ENCODE assay signal across 11 mouse cellular contexts in the genomic region with DNA sequence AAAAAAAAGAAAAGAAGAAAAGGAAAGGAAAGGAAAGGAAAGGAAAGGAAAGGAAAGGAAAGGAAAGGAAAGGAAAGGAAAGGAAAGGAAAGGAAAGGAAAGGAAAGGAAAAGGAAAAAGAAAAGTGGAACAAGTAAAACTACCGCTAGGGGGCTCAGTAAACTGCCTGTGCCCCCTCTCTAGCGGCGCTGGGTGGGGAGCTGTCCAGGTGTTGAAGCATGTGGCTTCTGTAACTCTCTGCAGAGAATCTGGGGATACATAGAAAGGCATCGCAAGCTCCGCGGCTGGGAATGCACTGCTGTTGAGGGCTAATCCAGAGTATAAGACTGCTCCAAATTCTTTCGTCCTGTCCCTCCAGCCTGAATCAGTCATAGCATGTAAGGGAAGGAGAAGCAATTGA.
A peak's percentile ranks its signal among the peaks of the same experiment; 100 is the strongest.
DNase-seq lines count a peak whose midpoint lies in the region; ATAC-seq lines count a peak whose summit lies in the region.
"Had no signal": no experiment of that assay in that cellular context is flagged by ENCODE, and none has a peak within 500 bp of the region (broad histone marks: within the 10 kb centered on the region; RNA-seq: fewer than 3 reads in every experiment).

No protein-coding gene starts in this region.

- H3K9ac ChIP-seq in heart, embryonic 12.5 days, result no peak overlapping the region
- no peak overlapping the region for H3K9ac ChIP-seq in midbrain, embryonic 16.5 days (ENCODE audit: low read depth, low read length)
- H3K9ac ChIP-seq: liver, embryonic 13.5 days had no signal

- H3K27ac ChIP-seq in heart, embryonic 12.5 days (ENCODE audit: poor library complexity, severe bottlenecking), result no peak overlapping the region
- H3K27ac ChIP-seq in midbrain, embryonic 10.5 days (replicated peaks), result no peak overlapping the region
- H3K27ac ChIP-seq in midbrain, embryonic 16.5 days (ENCODE audit: low read length), result no peak overlapping the region
- H3K27ac ChIP-seq: liver, embryonic 13.5 days had no signal

- H3K4me1 ChIP-seq in heart, embryonic 12.5 days (replicated peaks), result no peaks in the 10 kb centered on the region
- H3K4me1 ChIP-seq in midbrain, embryonic 10.5 days, result peaks cover 5% of the 10 kb centered on the region; the same call in 1 of the 2 replicates
- no peaks in the 10 kb centered on the region for H3K4me1 ChIP-seq in midbrain, embryonic 16.5 days (ENCODE audit: control insufficient read depth, insufficient read depth, low read length)
- H3K4me1 ChIP-seq: liver, embryonic 13.5 days had no signal

- ATAC-seq in heart, embryonic 12.5 days (ENCODE audit: insufficient number of reproducible peaks, low FRiP score), result no peak
- no peak for ATAC-seq in midbrain, embryonic 16.5 days

- peak; percentile 77 for DNase-seq in heart, adult 11 months
- DNase-seq in midbrain, embryonic 10.5 days (ENCODE audit: low spot score), result peak; percentile 16
- peak; percentile 71 for DNase-seq in embryo, embryonic 11 days
- peak; percentile 68 for DNase-seq in retina, embryonic 14.5 days (ENCODE audit: low spot score)
- no peak for DNase-seq in gastrocnemius, postnatal 25 days
- no peak for DNase-seq in heart, postnatal 4 days
- DNase-seq: liver, embryonic 13.5 days; right cerebral cortex, postnatal 25 days; thymus, postnatal 14 days had no signal

- no peaks in the 10 kb centered on the region for H3K27me3 ChIP-seq in heart, embryonic 12.5 days (replicated peaks)
- no peaks in the 10 kb centered on the region for H3K27me3 ChIP-seq in midbrain, embryonic 10.5 days (ENCODE audit: low read depth, poor library complexity, severe bottlenecking)
- H3K27me3 ChIP-seq in midbrain, embryonic 16.5 days (ENCODE audit: control insufficient read depth, insufficient read depth, low read depth, low read length), result no peaks in the 10 kb centered on the region
- H3K27me3 ChIP-seq: liver, embryonic 13.5 days had no signal

- no peaks in the 10 kb centered on the region for H3K36me3 ChIP-seq in heart, embryonic 12.5 days
- no peaks in the 10 kb centered on the region for H3K36me3 ChIP-seq in midbrain, embryonic 10.5 days
- no peaks in the 10 kb centered on the region for H3K36me3 ChIP-seq in midbrain, embryonic 16.5 days (ENCODE audit: control insufficient read depth, insufficient read depth, low read length)
- H3K36me3 ChIP-seq: liver, embryonic 13.5 days had no signal

- no peak overlapping the region for H3K4me3 ChIP-seq in heart, embryonic 12.5 days
- no peak overlapping the region for H3K4me3 ChIP-seq in midbrain, embryonic 10.5 days
- H3K4me3 ChIP-seq in midbrain, embryonic 16.5 days (ENCODE audit: low read depth, low read length), result no peak overlapping the region
- H3K4me3 ChIP-seq: liver, embryonic 13.5 days had no signal

- H3K9me3 ChIP-seq in heart, embryonic 12.5 days (replicated peaks), result no peaks in the 10 kb centered on the region
- H3K9me3 ChIP-seq in midbrain, embryonic 10.5 days (replicated peaks), result no peaks in the 10 kb centered on the region
- no peaks in the 10 kb centered on the region for H3K9me3 ChIP-seq in midbrain, embryonic 16.5 days (replicated peaks; ENCODE audit: control insufficient read depth, low read length, poor library complexity, severe bottlenecking)
- H3K9me3 ChIP-seq: liver, embryonic 13.5 days had no signal

- H3K4me2 ChIP-seq in heart, embryonic 12.5 days, result no peak overlapping the region
- H3K4me2 ChIP-seq in midbrain, embryonic 16.5 days (ENCODE audit: low read length), result no peak overlapping the region
- H3K4me2 ChIP-seq: liver, embryonic 13.5 days had no signal

- WGBS in heart, embryonic 12.5 days, result 16% methylated on average over 7 of the region's 7 CpGs
- WGBS in midbrain, embryonic 10.5 days, result 27% methylated on average over 7 of the region's 7 CpGs
- WGBS in midbrain, embryonic 16.5 days, result 22% methylated on average over 7 of the region's 7 CpGs

Comparison
In these comparisons a context has a peak if more than half of its experiments do, and no peak if none do; other contexts are left out.
1. DNase-seq: peak in heart, adult 11 months (single experiment), midbrain, embryonic 10.5 days (single experiment), embryo, embryonic 11 days (single experiment) and retina, embryonic 14.5 days (single experiment); none in gastrocnemius, postnatal 25 days (single experiment) and heart, postnatal 4 days (single experiment).